Mouse (Mus musculus) urinary bladder, postnatal 25 days (tissue): Measurements from ENCODE around the gene Tbcb.
"Not testable (repeated sequence)": the region's sequence is repeated elsewhere in the genome, so short reads cannot be mapped to it uniquely, and the experiment has no call there.

ENCODE experiments used
- DNase-seq: peaks from one replicate; pipeline ENCODE4 v3.0.0; 2022; ENCODE audit warnings: low spot score

The Tbcb gene

GRCm38 (mm10) chr7:30222205-30222604 is 9.9 kb downstream of the Tbcb start:
- DNase-seq, result no peak

GRCm38 (mm10) chr7:30221433-30221832 is 10.6 kb downstream of the Tbcb start:
- no peak for DNase-seq

GRCm38 (mm10) chr7:30220008-30220356 is 12.1 kb downstream of the Tbcb start:
- no peak for DNase-seq

GRCm38 (mm10) chr7:30219293-30220007 is 12.6 kb downstream of the Tbcb start:
- peak; percentile 53 for DNase-seq

GRCm38 (mm10) chr7:30217277-30217676 is 14.8 kb downstream of the Tbcb start:
- no peak for DNase-seq

- peak; percentile 85 for DNase-seq
Observed at GRCm38 (mm10) chr7:30216723-30217151, 15.3 kb downstream of the Tbcb start.

GRCm38 (mm10) chr7:30215875-30216274 is 16.2 kb downstream of the Tbcb start:
- DNase-seq, result no peak

- DNase-seq, result no peak
Observed at GRCm38 (mm10) chr7:30213881-30214280, 18.2 kb downstream of the Tbcb start.

- no peak for DNase-seq
Observed at GRCm38 (mm10) chr7:30211025-30211424, 21.0 kb downstream of the Tbcb start.

- not testable (repeated sequence) for DNase-seq
Observed at GRCm38 (mm10) chr7:30206364-30206763, 25.7 kb downstream of the Tbcb start.

- peak; percentile 63 for DNase-seq
Observed at GRCm38 (mm10) chr7:30205383-30205782, 26.7 kb downstream of the Tbcb start.

GRCm38 (mm10) chr7:30204380-30204779 is 27.7 kb downstream of the Tbcb start:
- no peak for DNase-seq

- no peak for DNase-seq
Observed at GRCm38 (mm10) chr7:30202895-30203690, 29.0 kb downstream of the Tbcb start.

- DNase-seq, result not testable (repeated sequence)
Observed at GRCm38 (mm10) chr7:30200661-30201060, 31.4 kb downstream of the Tbcb start.

- DNase-seq, result no peak
Observed at GRCm38 (mm10) chr7:30200200-30200599, 31.9 kb downstream of the Tbcb start.

- no peak for DNase-seq
Observed at GRCm38 (mm10) chr7:30199498-30200139, 32.5 kb downstream of the Tbcb start.

GRCm38 (mm10) chr7:30198481-30198971 is 33.5 kb downstream of the Tbcb start, which contains the start of gene Capns1:
Gene Capns1 (minus strand): TSS chr7:30198811.
- DNase-seq, result peak; percentile 55

- DNase-seq, result no peak
Observed at GRCm38 (mm10) chr7:30197592-30198129, 34.4 kb downstream of the Tbcb start.

GRCm38 (mm10) chr7:30196171-30196570 is 35.9 kb downstream of the Tbcb start:
- peak; percentile 43 for DNase-seq

- no peak for DNase-seq
Observed at GRCm38 (mm10) chr7:30195461-30195860, 36.6 kb downstream of the Tbcb start.

- peak; percentile 98 for DNase-seq
Observed at GRCm38 (mm10) chr7:30194884-30195283, 37.2 kb downstream of the Tbcb start.

- DNase-seq, result peak; percentile 33
Observed at GRCm38 (mm10) chr7:30194101-30194831, 37.8 kb downstream of the Tbcb start.
